Mouse (Mus musculus): Measurements from ENCODE around the gene Pdzrn4.

- TF ChIP-seq CTCF (IDR thresholded peaks at IDR 0.05; ENCODE audit: extremely low read depth, insufficient read length, insufficient replicate concordance, low read depth, low read length) (no peak), POLR2A (IDR thresholded peaks at IDR 0.05; ENCODE audit: low read depth, low read length) (no peak)
These were observed 391.4 kb downstream of the Pdzrn4 start for GRCm38 (mm10) chr15:92788036-92788435.

All from small intestine, adult 2 months (tissue).